Mouse (Mus musculus) lung, embryonic 15.5 days (tissue): ENCODE measurements at regions not wholly inside any gene's neighbourhood (a gene's known extent, or its start where the extent isn't known, plus 50 kb on each side); places are given as distances from the start of the nearest gene placed in this dataset.
A peak's percentile ranks its signal among the peaks of the same experiment; 100 is the strongest.

ENCODE experiments used
- ATAC-seq: fragments of 200-750 bp; cut with Nextera tagmentation; 2 replicates; pipeline ENCODE4 v1.8.0; 2017; ENCODE audit warnings: moderate number of reproducible peaks, borderline replicate concordance; ENCODE audit not compliant: low FRiP score, low TSS enrichment; ENCODE audit errors: extremely low read depth
- H3K27ac ChIP-seq: fragments of 300-500 bp; sonication (generic); 2 replicates; pipeline ENCODE4 v1.5.1; 2015; ENCODE audit warnings: moderate library complexity, mild to moderate bottlenecking, inconsistent platforms
- H3K27me3 ChIP-seq: fragments of 300-500 bp; sonication (generic); 2 replicates; pipeline ENCODE4 v1.6.1; 2015; ENCODE audit warnings: inconsistent platforms
- H3K36me3 ChIP-seq: fragments of 300-500 bp; sonication (generic); 2 replicates; pipeline ENCODE4 v1.6.1; 2015; ENCODE audit warnings: inconsistent platforms
- H3K4me1 ChIP-seq: fragments of 300-500 bp; sonication (generic); 2 replicates; pipeline ENCODE4 v1.6.1; 2015; ENCODE audit warnings: inconsistent platforms
- H3K4me2 ChIP-seq: fragments of 300-500 bp; sonication (generic); 2 replicates; pipeline ENCODE4 v1.6.1; 2015; ENCODE audit warnings: inconsistent platforms, mild to moderate bottlenecking, moderate library complexity
- H3K4me3 ChIP-seq: fragments of 300-500 bp; sonication (generic); 2 replicates; pipeline ENCODE4 v1.5.1; 2015; ENCODE audit warnings: mild to moderate bottlenecking, inconsistent platforms
- H3K9ac ChIP-seq: fragments of 300-500 bp; sonication (generic); 2 replicates; pipeline ENCODE4 v1.6.1; 2015; ENCODE audit warnings: inconsistent platforms
- H3K9me3 ChIP-seq: fragments of 300-500 bp; sonication (generic); 2 replicates; pipeline ENCODE4 v1.6.1; 2016; ENCODE audit warnings: inconsistent platforms
- WGBS: fragments of 180-500 bp; shearing (Covaris S2); methylation state at CpG from one replicate; pipeline ENCODE4 v1.1.7; 2015; 5-methylcytosine and 5-hydroxymethylcytosine counted together

- Histone ChIP-seq H3K27me3 (no peaks in the 10 kb centered on the region), H3K9ac (no peak overlapping the region), H3K4me1 (no peaks in the 10 kb centered on the region), H3K4me2 (no peak overlapping the region), H3K9me3 (no peaks in the 10 kb centered on the region; the same call in 1 of the 2 replicates), H3K27ac (no peak overlapping the region), H3K36me3 (no peaks in the 10 kb centered on the region), H3K4me3 (no peak overlapping the region)
- 88% methylated on average over 4 of the region's 4 CpGs for WGBS
- ATAC-seq, result no peak
Measured at GRCm38 (mm10) chr13:44320311-44320710, 409.0 kb upstream of the Jarid2 start.

GRCm38 (mm10) chr13:44321009-44321596 lies 408.2 kb upstream of the Jarid2 start:
- Histone ChIP-seq H3K27me3 (no peaks in the 10 kb centered on the region), H3K9ac (no peak overlapping the region), H3K4me2 (no peak overlapping the region), H3K9me3 (no peaks in the 10 kb centered on the region; the same call in 1 of the 2 replicates), H3K36me3 (no peaks in the 10 kb centered on the region), H3K27ac (no peak overlapping the region), H3K4me3 (no peak overlapping the region), H3K4me1 (no peaks in the 10 kb centered on the region)
- 45% methylated on average over 16 of the region's 16 CpGs for WGBS
- ATAC-seq, result no peak

GRCm38 (mm10) chr13:44328416-44328815 lies 400.9 kb upstream of the Jarid2 start:
- 0 out of 2 replicates have a peak, but pooled peaks cover 6% of the 10 kb centered on the region for H3K4me1 ChIP-seq
- no peaks in the 10 kb centered on the region for H3K9me3 ChIP-seq
- H3K4me3 ChIP-seq, result no peak overlapping the region
- 82% methylated on average over 8 of the region's 8 CpGs for WGBS
- ATAC-seq, result no peak
- no peaks in the 10 kb centered on the region for H3K27me3 ChIP-seq
- no peak overlapping the region for H3K4me2 ChIP-seq
- no peak overlapping the region for H3K27ac ChIP-seq
- no peak overlapping the region for H3K9ac ChIP-seq
- no peaks in the 10 kb centered on the region for H3K36me3 ChIP-seq

- Histone ChIP-seq H3K9ac (no peak overlapping the region), H3K4me2 (no peak overlapping the region), H3K27me3 (no peaks in the 10 kb centered on the region), H3K27ac (no peak overlapping the region), H3K36me3 (no peaks in the 10 kb centered on the region), H3K9me3 (no peaks in the 10 kb centered on the region), H3K4me1 (0 out of 2 replicates have a peak, but pooled peaks cover 6% of the 10 kb centered on the region), H3K4me3 (no peak overlapping the region)
- ATAC-seq, result no peak
- 39% methylated on average over 4 of the region's 4 CpGs for WGBS
Measured at GRCm38 (mm10) chr13:44329161-44329560, 400.1 kb upstream of the Jarid2 start.

- no peak for ATAC-seq
- H3K27ac ChIP-seq, result no peak overlapping the region
- no peaks in the 10 kb centered on the region for H3K27me3 ChIP-seq
- H3K36me3 ChIP-seq, result no peaks in the 10 kb centered on the region
- WGBS, result 40% methylated on average over 10 of the region's 10 CpGs
- no peak overlapping the region for H3K4me3 ChIP-seq
- H3K4me2 ChIP-seq, result no peak overlapping the region
- H3K9me3 ChIP-seq, result no peaks in the 10 kb centered on the region
- H3K4me1 ChIP-seq, result 0 out of 2 replicates have a peak, but pooled peaks cover 6% of the 10 kb centered on the region
- H3K9ac ChIP-seq, result no peak overlapping the region
Measured at GRCm38 (mm10) chr13:44329701-44330100, 399.6 kb upstream of the Jarid2 start.

- peak overlapping the region; percentile 8; the same call in 1 of the 2 replicates for H3K4me2 ChIP-seq
- H3K27ac ChIP-seq, result no peak overlapping the region
- H3K4me3 ChIP-seq, result no peak overlapping the region
- H3K27me3 ChIP-seq, result no peaks in the 10 kb centered on the region
- no peaks in the 10 kb centered on the region for H3K9me3 ChIP-seq
- no peaks in the 10 kb centered on the region for H3K36me3 ChIP-seq
- WGBS, result 41% methylated on average over 11 of the region's 11 CpGs
- no peak for ATAC-seq
- 0 out of 2 replicates have a peak, but pooled peaks cover 6% of the 10 kb centered on the region for H3K4me1 ChIP-seq
- H3K9ac ChIP-seq, result no peak overlapping the region
Measured at GRCm38 (mm10) chr13:44332716-44333240, 396.5 kb upstream of the Jarid2 start.

- H3K4me2 ChIP-seq, result no peak overlapping the region
- peak; percentile 27 for ATAC-seq
- peaks cover 13% of the 10 kb centered on the region for H3K4me1 ChIP-seq
- H3K4me3 ChIP-seq, result no peak overlapping the region
- no peaks in the 10 kb centered on the region for H3K9me3 ChIP-seq
- H3K27me3 ChIP-seq, result no peaks in the 10 kb centered on the region
- no peak overlapping the region for H3K9ac ChIP-seq
- H3K36me3 ChIP-seq, result no peaks in the 10 kb centered on the region
- H3K27ac ChIP-seq, result no peak overlapping the region
- WGBS, result 14% methylated on average over 6 of the region's 6 CpGs
Measured at GRCm38 (mm10) chr13:44339061-44339741, 390.1 kb upstream of the Jarid2 start.

- no peaks in the 10 kb centered on the region for H3K27me3 ChIP-seq
- H3K4me1 ChIP-seq, result no peaks in the 10 kb centered on the region
- H3K36me3 ChIP-seq, result no peaks in the 10 kb centered on the region
- no peak overlapping the region for H3K4me3 ChIP-seq
- no peak overlapping the region for H3K4me2 ChIP-seq
- no peak overlapping the region for H3K27ac ChIP-seq
- ATAC-seq, result no peak
- no peaks in the 10 kb centered on the region for H3K9me3 ChIP-seq
- WGBS, result 75% methylated on average over 6 of the region's 6 CpGs
- H3K9ac ChIP-seq, result no peak overlapping the region
Measured at GRCm38 (mm10) chr13:44345094-44345493, 384.2 kb upstream of the Jarid2 start.

- Histone ChIP-seq H3K4me2 (no peak overlapping the region), H3K9ac (no peak overlapping the region), H3K4me1 (no peaks in the 10 kb centered on the region), H3K4me3 (no peak overlapping the region), H3K27ac (no peak overlapping the region), H3K36me3 (no peaks in the 10 kb centered on the region), H3K27me3 (no peaks in the 10 kb centered on the region), H3K9me3 (no peaks in the 10 kb centered on the region)
- no peak for ATAC-seq
- 79% methylated on average over 4 of the region's 4 CpGs for WGBS
Measured at GRCm38 (mm10) chr13:44346636-44347035, 382.6 kb upstream of the Jarid2 start.

GRCm38 (mm10) chr13:44347662-44348061 lies 381.6 kb upstream of the Jarid2 start:
- no peaks in the 10 kb centered on the region for H3K36me3 ChIP-seq
- no peak overlapping the region for H3K9ac ChIP-seq
- H3K9me3 ChIP-seq, result no peaks in the 10 kb centered on the region
- ATAC-seq, result no peak
- 61% methylated on average over 9 of the region's 9 CpGs for WGBS
- H3K27ac ChIP-seq, result no peak overlapping the region
- no peaks in the 10 kb centered on the region for H3K4me1 ChIP-seq
- no peaks in the 10 kb centered on the region for H3K27me3 ChIP-seq
- H3K4me2 ChIP-seq, result no peak overlapping the region
- no peak overlapping the region for H3K4me3 ChIP-seq

GRCm38 (mm10) chr13:44353899-44354298 lies 375.4 kb upstream of the Jarid2 start:
- ATAC-seq, result no peak
- no peak overlapping the region for H3K9ac ChIP-seq
- no peak overlapping the region for H3K4me3 ChIP-seq
- peaks cover 10% of the 10 kb centered on the region for H3K4me1 ChIP-seq
- no peak overlapping the region for H3K4me2 ChIP-seq
- H3K36me3 ChIP-seq, result no peaks in the 10 kb centered on the region
- no peaks in the 10 kb centered on the region for H3K9me3 ChIP-seq
- WGBS, result 50% methylated on average over 9 of the region's 9 CpGs
- H3K27me3 ChIP-seq, result no peaks in the 10 kb centered on the region
- no peak overlapping the region for H3K27ac ChIP-seq

- Histone ChIP-seq H3K4me2 (no peak overlapping the region), H3K27me3 (no peaks in the 10 kb centered on the region), H3K36me3 (no peaks in the 10 kb centered on the region), H3K9me3 (no peaks in the 10 kb centered on the region), H3K4me1 (peaks cover 10% of the 10 kb centered on the region), H3K27ac (no peak overlapping the region), H3K9ac (no peak overlapping the region), H3K4me3 (no peak overlapping the region)
- ATAC-seq, result no peak
- 32% methylated on average over 12 of the region's 12 CpGs for WGBS
Measured at GRCm38 (mm10) chr13:44355771-44356221, 373.5 kb upstream of the Jarid2 start.
